Mouse (Mus musculus) midbrain, embryonic 12.5 days (tissue): ENCODE data around the gene Csrnp3. TPM values are rescaled to one million over a fixed set of nuclear protein-coding genes. Genes with fewer than 3 reads are reported as not detected.

Experiments
- ATAC-seq: fragments of 200-750 bp; cut with Nextera tagmentation; 2 replicates; pipeline ENCODE4 v1.8.0; 2017; ENCODE audit warnings: low read depth, moderate TSS enrichment, moderate library complexity; ENCODE audit not compliant: low FRiP score
- H3K27ac ChIP-seq: fragments of 300-500 bp; sonication (generic); replicated peaks from 2 replicates; pipeline ENCODE4 v1.5.1; 2016; ENCODE audit warnings: mild to moderate bottlenecking
- H3K27me3 ChIP-seq: fragments of 300-500 bp; sonication (generic); 2 replicates; pipeline ENCODE4 v1.6.1; 2016; ENCODE audit warnings: mild to moderate bottlenecking
- H3K36me3 ChIP-seq: fragments of 300-500 bp; sonication (generic); 2 replicates; pipeline ENCODE4 v1.6.1; 2016
- H3K4me1 ChIP-seq: fragments of 300-500 bp; sonication (generic); 2 replicates; pipeline ENCODE4 v1.6.1; 2016
- H3K4me2 ChIP-seq: fragments of 300-500 bp; sonication (generic); replicated peaks from 2 replicates; pipeline ENCODE4 v1.6.1; 2016; ENCODE audit warnings: mild to moderate bottlenecking, moderate library complexity
- H3K4me3 ChIP-seq: fragments of 300-500 bp; sonication (generic); 2 replicates; pipeline ENCODE4 v1.5.1; 2016; ENCODE audit warnings: mild to moderate bottlenecking
- H3K9ac ChIP-seq: fragments of 300-500 bp; sonication (generic); replicated peaks from 2 replicates; pipeline ENCODE4 v1.6.1; 2016; ENCODE audit warnings: mild to moderate bottlenecking, moderate library complexity
- H3K9me3 ChIP-seq: fragments of 300-500 bp; sonication (generic); 2 replicates; pipeline ENCODE4 v1.6.1; 2016; ENCODE audit warnings: mild to moderate bottlenecking
- WGBS: fragments of 180-500 bp; shearing (Covaris S2); methylation state at CpG from one replicate; pipeline ENCODE4 v1.1.7; 2016; 5-methylcytosine and 5-hydroxymethylcytosine counted together
- polyA plus RNA-seq: library from polyadenylated mRNA; unstranded; fragments of >200 nt; fragmentation: Nextera tagmentation; extraction: Ambion mirVana; gene quantifications from 2 replicates; pipeline ENCODE4 v1.2.1, GENCODE M21; 2016

Csrnp3 gene
- polyA plus RNA-seq, 1 experiment from 2014 or later, result 32.7 TPM

DNA sequence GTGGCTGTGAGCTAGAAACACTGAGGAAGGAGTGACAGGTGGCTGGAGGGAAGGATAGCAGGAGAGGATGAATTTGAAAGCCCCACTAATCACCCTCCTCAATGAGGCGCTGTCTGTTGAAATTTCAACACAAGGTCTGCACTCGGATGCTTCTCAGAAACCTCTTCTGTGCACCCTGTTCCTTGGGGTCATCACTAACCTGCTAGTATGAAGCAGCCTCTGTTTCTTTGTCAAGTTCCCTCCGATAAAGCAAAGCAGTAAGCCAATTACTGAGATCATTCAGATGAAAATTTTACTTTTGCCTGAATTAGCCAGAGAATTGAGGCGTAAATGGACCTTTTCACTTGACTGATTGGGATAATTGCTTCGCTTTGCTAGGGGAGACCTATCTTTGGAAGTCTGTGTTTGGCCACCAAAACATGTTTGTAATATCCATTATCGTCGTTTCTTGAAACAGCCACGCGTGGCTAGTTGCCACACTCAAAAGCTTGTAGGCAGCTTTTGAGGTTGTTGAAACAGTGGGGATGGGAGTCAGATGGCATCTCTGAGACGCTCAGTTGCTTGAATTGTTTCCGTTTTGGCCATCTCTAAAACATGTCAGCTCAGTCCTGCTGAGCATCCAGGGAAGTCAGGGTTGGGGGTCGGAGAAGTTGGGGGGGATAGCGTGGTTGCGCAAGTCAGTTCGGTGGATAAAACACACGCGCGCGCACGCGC is 195.8 kb downstream of the Csrnp3 start:
- no peak for ATAC-seq
- peaks cover 26% of the 10 kb centered on the region for H3K4me1 ChIP-seq
- no peaks in the 10 kb centered on the region for H3K36me3 ChIP-seq
- no peaks in the 10 kb centered on the region for H3K9me3 ChIP-seq
- H3K27ac ChIP-seq, result peak overlapping the region; percentile 70
- no peak overlapping the region for H3K4me3 ChIP-seq
- WGBS, result 65% methylated on average over 21 of the region's 21 CpGs
- H3K4me2 ChIP-seq, result no peak overlapping the region; the same call in 1 of the 2 replicates
- no peak overlapping the region for H3K9ac ChIP-seq
- 0 out of 2 replicates have a peak, but pooled peaks cover 3% of the 10 kb centered on the region for H3K27me3 ChIP-seq

DNA sequence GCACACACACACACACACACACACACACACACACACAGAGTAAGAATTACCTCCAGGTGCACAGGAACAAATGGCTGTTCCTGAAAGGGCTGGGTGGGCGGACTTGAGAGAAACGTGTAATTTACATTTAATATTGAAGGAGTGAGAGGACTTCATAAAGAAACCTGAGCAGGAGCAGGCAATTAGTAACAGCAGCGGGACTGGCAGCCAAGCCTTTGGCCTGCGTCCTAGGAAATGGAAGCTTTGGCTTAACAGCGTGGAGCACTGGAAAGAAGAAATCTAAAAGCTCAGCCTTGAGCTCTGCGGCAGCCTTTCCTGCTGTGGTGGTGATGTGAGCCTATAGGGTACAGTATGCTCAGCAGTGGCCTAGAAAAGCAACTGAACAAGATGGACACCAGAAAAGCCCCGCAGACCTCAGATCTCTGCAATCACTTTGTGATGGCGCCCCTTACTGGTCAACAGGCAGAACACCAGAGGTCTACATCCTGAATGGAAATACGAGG is 196.4 kb downstream of the Csrnp3 start:
- no peak overlapping the region for H3K9ac ChIP-seq
- H3K36me3 ChIP-seq, result no peaks in the 10 kb centered on the region
- WGBS, result 59% methylated on average over 9 of the region's 9 CpGs
- peaks cover 26% of the 10 kb centered on the region for H3K4me1 ChIP-seq
- 0 out of 2 replicates have a peak, but pooled peaks cover 3% of the 10 kb centered on the region for H3K27me3 ChIP-seq
- ATAC-seq, result peak; percentile 67
- H3K4me3 ChIP-seq, result no peak overlapping the region
- no peak overlapping the region; the same call in 1 of the 2 replicates for H3K4me2 ChIP-seq
- no peaks in the 10 kb centered on the region for H3K9me3 ChIP-seq
- peak overlapping the region; percentile 70 for H3K27ac ChIP-seq

DNA sequence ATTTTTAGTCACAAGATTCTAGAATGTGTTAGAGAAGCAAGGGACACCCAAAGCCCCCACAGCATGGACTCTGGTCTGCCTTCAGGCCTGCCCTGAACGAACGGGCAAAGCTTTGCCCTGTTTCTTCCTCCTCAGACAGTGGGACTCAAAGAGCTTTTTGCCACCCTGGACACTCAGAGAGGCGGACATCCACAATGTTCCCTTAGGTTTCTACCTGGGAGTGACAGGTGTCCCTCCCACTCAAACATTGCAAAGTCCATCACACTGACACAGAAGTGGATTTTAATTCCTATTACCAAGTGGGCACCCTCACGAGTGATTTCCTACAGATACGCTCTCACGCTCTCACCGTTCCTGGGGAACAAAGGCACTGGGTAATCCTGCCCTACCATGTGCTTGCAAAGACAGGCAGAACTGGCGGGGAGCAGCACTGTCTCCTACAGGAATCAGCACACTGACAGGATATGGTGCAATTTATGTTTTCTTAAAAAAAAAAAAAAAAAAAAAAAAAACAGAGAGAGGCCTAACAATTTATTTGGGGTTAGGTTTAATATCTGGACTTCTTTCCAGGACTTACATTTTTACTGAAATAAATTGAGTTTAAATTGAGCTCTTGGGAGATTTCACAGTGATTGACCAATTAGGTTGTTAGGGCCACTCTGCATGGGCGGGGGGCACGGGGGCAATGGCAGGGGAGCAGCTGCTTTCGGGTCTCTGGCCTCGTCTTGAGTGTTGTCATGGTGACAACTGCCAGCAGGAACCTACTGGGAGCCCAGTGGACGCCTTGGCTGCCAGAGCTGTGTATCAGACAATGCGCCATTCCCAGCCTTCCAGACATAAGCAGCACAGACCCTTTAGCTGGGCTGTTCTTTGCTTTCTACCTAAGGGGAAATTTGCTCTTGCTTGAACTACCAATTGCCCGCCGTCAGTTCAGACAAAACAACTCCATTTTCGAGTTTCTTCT is 198.2 kb downstream of the Csrnp3 start:
- 27% methylated on average over 17 of the region's 17 CpGs for WGBS
- Histone ChIP-seq H3K27me3 (no peaks in the 10 kb centered on the region), H3K9me3 (no peaks in the 10 kb centered on the region), H3K4me2 (peak overlapping the region; percentile 25), H3K4me1 (peaks cover 26% of the 10 kb centered on the region), H3K36me3 (no peaks in the 10 kb centered on the region), H3K9ac (no peak overlapping the region), H3K4me3 (no peak overlapping the region), H3K27ac (peak overlapping the region; percentile 81)
- peak; percentile 96 for ATAC-seq

DNA sequence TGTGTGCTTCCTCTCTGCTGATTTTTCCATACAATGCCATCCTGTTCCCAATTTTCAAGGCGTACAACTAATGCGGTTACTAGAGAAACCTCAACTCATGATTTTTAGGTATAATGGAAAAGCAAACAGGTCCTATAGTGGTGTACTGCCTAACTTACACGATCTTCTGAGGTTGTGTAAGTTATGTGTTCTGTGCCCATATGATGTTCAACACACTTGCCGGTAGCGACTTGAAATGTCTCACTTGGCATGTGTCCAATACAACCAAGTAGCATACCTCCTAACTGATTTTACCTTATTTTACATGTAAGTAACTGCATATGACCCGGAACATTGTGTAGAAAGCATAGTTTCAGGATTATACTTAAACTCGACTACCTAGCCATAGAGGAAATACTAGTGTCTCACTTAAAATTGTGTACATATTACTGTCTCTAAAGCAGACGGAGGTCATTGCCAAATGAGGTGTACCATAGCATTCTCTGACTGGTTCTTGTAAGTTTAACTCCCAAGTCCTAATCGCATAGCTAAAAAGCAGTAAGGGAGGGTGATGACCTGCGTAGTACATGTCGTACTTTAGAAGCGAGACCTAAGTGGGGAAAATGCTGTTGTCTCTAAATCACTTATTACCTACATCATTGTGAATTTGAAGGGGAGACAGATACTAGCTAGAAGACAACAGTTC is 199.0 kb downstream of the Csrnp3 start:
- Histone ChIP-seq H3K4me2 (peak overlapping the region; percentile 25), H3K27ac (peak overlapping the region; percentile 81), H3K27me3 (no peaks in the 10 kb centered on the region), H3K4me3 (no peak overlapping the region), H3K4me1 (peaks cover 26% of the 10 kb centered on the region), H3K36me3 (no peaks in the 10 kb centered on the region), H3K9ac (no peak overlapping the region), H3K9me3 (no peaks in the 10 kb centered on the region)
- ATAC-seq, result peak; percentile 21; the same call in 1 of the 2 replicates
- WGBS, result 88% methylated on average over 12 of the region's 12 CpGs

DNA sequence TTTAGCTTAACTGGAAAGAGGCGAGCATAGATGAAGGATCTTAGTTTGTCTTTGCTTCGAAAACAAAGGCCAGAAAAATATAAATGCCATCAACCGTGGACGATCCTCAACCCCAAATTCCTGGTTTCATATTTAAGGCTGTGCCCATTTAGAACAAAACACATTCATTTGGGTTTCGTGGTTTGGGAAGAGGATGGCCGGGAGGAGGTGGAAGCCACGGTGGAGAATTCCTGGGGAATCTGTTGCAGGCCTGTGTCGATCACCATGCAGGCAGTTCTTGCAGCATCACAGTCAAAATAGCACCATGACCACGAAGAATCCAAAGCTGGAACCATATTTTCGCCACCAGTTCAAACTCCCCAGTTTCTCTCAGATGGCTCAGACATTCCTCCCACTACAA is 217.7 kb downstream of the Csrnp3 start:
- ATAC-seq, result no peak
- Histone ChIP-seq H3K27me3 (no peaks in the 10 kb centered on the region), H3K4me1 (no peaks in the 10 kb centered on the region), H3K9ac (no peak overlapping the region), H3K4me2 (no peak overlapping the region), H3K9me3 (no peaks in the 10 kb centered on the region), H3K36me3 (no peaks in the 10 kb centered on the region), H3K27ac (no peak overlapping the region), H3K4me3 (no peak overlapping the region)
- WGBS, result 88% methylated on average over 10 of the region's 10 CpGs

DNA sequence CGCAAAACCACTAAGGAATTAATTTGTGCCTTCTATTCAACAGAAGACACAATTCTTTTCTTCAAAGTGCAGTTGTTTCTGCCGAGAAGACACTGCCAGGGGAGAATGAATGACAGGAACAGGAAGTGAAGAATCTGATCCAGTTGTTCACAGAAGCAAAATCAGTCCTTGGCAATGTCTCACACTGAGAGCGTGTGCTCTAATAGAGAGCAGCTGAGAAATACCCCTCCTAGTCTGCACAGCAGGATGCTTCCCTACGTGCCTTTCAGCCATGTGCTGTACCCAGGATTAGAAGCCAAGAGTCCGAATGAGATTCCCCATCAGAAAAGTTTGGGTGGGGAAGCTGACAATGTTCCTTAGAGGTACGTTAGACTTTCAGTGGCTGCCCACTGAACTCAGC is 223.9 kb downstream of the Csrnp3 start:
- Histone ChIP-seq H3K27me3 (no peaks in the 10 kb centered on the region), H3K4me3 (no peak overlapping the region), H3K9ac (no peak overlapping the region), H3K27ac (no peak overlapping the region), H3K9me3 (no peaks in the 10 kb centered on the region), H3K4me1 (0 out of 2 replicates have a peak, but pooled peaks cover 4% of the 10 kb centered on the region), H3K4me2 (no peak overlapping the region), H3K36me3 (no peaks in the 10 kb centered on the region)
- 27% methylated on average over 6 of the region's 6 CpGs for WGBS
- no peak for ATAC-seq

DNA sequence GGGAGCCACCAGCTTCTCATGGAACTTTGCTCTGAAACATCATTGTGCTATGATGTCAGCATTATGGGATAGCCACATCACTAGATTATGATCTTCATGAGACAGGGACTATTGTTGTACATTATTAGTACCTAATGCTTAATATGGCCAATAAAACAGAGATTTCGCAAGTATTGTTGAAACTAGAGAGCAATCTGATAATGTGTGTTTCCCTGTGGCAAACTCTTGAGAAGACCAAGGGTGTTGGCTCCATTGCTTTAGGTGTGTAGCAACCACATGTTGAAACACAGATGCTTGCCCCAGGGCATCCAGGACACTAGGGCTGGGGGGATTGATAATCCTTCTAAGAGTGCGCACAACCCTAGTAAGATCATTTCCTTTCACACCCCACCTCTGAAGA is 235.2 kb downstream of the Csrnp3 start:
- H3K9ac ChIP-seq, result no peak overlapping the region

More for the DNA sequence above, 235.2 kb downstream of the Csrnp3 start:
- Histone ChIP-seq H3K27me3 (no peaks in the 10 kb centered on the region), H3K9me3 (no peaks in the 10 kb centered on the region), H3K36me3 (no peaks in the 10 kb centered on the region), H3K4me2 (no peak overlapping the region), H3K27ac (no peak overlapping the region), H3K4me1 (no peaks in the 10 kb centered on the region), H3K4me3 (no peak overlapping the region)
- no peak for ATAC-seq
- WGBS, result 98% methylated on average over 2 of the region's 2 CpGs

Other genes starting within 250 kb of the Csrnp3 start
- gene Scn2a, start 225.0 kb upstream of the Csrnp3 start, polyA plus RNA-seq, result 14.8 and 15.4 TPM in 2 replicates